Mouse (Mus musculus) liver, adult 2 months (tissue): Measurements from ENCODE around the gene Slc7a8. TPM values are rescaled to one million over a fixed set of nuclear protein-coding genes. Genes with fewer than 3 reads are reported as not detected.

ENCODE experiments used
- DNase-seq: peaks from one replicate; pipeline ENCODE4 v3.0.0-alpha.2; 2011; ENCODE audit warnings: low read depth, low spot score; ENCODE audit errors: extremely low read depth
- H3K27ac ChIP-seq: fragments of 200-500 bp; replicated peaks from 2 replicates; pipeline ENCODE4 v1.5.1; 2012; ENCODE audit warnings: low read depth, mild to moderate bottlenecking, control low read depth, inconsistent platforms, low read length; ENCODE audit not compliant: insufficient read depth
- H3K27me3 ChIP-seq: fragments of 200-500 bp; 2 replicates; pipeline ENCODE4 v1.6.1; 2012; ENCODE audit warnings: mild to moderate bottlenecking, moderate library complexity, low read length, inconsistent platforms; ENCODE audit not compliant: control insufficient read depth, insufficient read depth
- H3K36me3 ChIP-seq: fragments of 200-500 bp; 2 replicates; pipeline ENCODE4 v1.6.1; 2012; ENCODE audit warnings: low read length, inconsistent platforms; ENCODE audit not compliant: control insufficient read depth, insufficient read depth
- H3K4me1 ChIP-seq: fragments of 200-500 bp; 2 replicates; pipeline ENCODE4 v1.6.1; 2011; ENCODE audit warnings: low read length; ENCODE audit not compliant: control insufficient read depth, insufficient read depth
- H3K4me3 ChIP-seq: fragments of 200-500 bp; 2 replicates; pipeline ENCODE4 v1.5.1; 2011; ENCODE audit warnings: low read depth, mild to moderate bottlenecking, control low read depth, low read length, moderate library complexity; ENCODE audit not compliant: insufficient read depth
- H3K79me2 ChIP-seq: fragments of 200-500 bp; 2 replicates; pipeline ENCODE4 v1.6.1; 2012; ENCODE audit warnings: inconsistent platforms, mild to moderate bottlenecking, low read length, moderate library complexity; ENCODE audit not compliant: control insufficient read depth, insufficient read depth
- H3K9ac ChIP-seq: fragments of 200-500 bp; 2 replicates; pipeline ENCODE4 v1.6.1; 2012; ENCODE audit warnings: low read depth, mild to moderate bottlenecking, control low read depth, inconsistent platforms, low read length
- CTCF ChIP-seq: fragments of 200-500 bp; IDR thresholded peaks from 2 replicates; pipeline ENCODE4 v1.5.1; 2011; ENCODE audit warnings: low read depth, low read length, control low read depth
- POLR2A ChIP-seq: fragments of 200-500 bp; IDR thresholded peaks from 2 replicates; pipeline ENCODE4 v1.6.1; 2011; ENCODE audit warnings: low read length, control low read depth; ENCODE audit not compliant: insufficient read depth; ENCODE audit errors: extremely low read depth
- WGBS: fragments of 180-500 bp; shearing (Covaris S2); methylation state at CpG from one replicate; pipeline ENCODE4 v1.1.7; 2018; 5-methylcytosine and 5-hydroxymethylcytosine counted together
- polyA plus RNA-seq: library from polyadenylated mRNA; depleted of rRNA; stranded (reverse); fragments of >200 nt; gene quantifications from 2 replicates; pipeline ENCODE4 v1.2.3, GENCODE M21; 2012
- total RNA-seq: library from RNA; depleted of rRNA; stranded (reverse); fragments of >200 nt; gene quantifications from 2 replicates; pipeline ENCODE4 v1.2.3, GENCODE M21; 2014

Slc7a8 gene
- total and polyA plus RNA-seq, 2 experiments, result 1.0 to 2.9 TPM

- no peak for DNase-seq
- no peaks in the 10 kb centered on the region for H3K4me1 ChIP-seq
- H3K79me2 ChIP-seq, result no peaks in the 10 kb centered on the region
- no peak overlapping the region for H3K4me3 ChIP-seq
- no peak overlapping the region for H3K27ac ChIP-seq
- WGBS, result 94% methylated on average over 1 of the region's 1 CpGs
- no peaks in the 10 kb centered on the region for H3K36me3 ChIP-seq
- TF ChIP-seq CTCF (no peak), POLR2A (no peak)
- H3K9ac ChIP-seq, result no peak overlapping the region
- no peaks in the 10 kb centered on the region for H3K27me3 ChIP-seq
Measured at GRCm38 (mm10) chr14:54795901-54796300, 14.2 kb upstream of the Slc7a8 start.

- WGBS, result 67% methylated on average over 8 of the region's 8 CpGs
- no peaks in the 10 kb centered on the region for H3K36me3 ChIP-seq
- TF ChIP-seq CTCF, result no peak
- TF ChIP-seq POLR2A, result no peak
Measured at GRCm38 (mm10) chr14:54793894-54794830, 12.4 kb upstream of the Slc7a8 start.

GRCm38 (mm10) chr14:54793351-54793750 lies 11.6 kb upstream of the Slc7a8 start:
- no peak overlapping the region for H3K4me3 ChIP-seq
- 45% methylated on average over 1 of the region's 1 CpGs for WGBS
- TF ChIP-seq CTCF (no peak), POLR2A (no peak)
- no peaks in the 10 kb centered on the region for H3K27me3 ChIP-seq
- no peak overlapping the region for H3K9ac ChIP-seq
- no peak overlapping the region for H3K27ac ChIP-seq
- no peak for DNase-seq
- H3K4me1 ChIP-seq, result no peaks in the 10 kb centered on the region
- H3K36me3 ChIP-seq, result no peaks in the 10 kb centered on the region
- no peaks in the 10 kb centered on the region for H3K79me2 ChIP-seq

More at GRCm38 (mm10) chr14:54793894-54794830, 12.4 kb upstream of the Slc7a8 start:
- no peak for DNase-seq
- H3K79me2 ChIP-seq, result no peaks in the 10 kb centered on the region
- no peak overlapping the region for H3K9ac ChIP-seq
- H3K27ac ChIP-seq, result no peak overlapping the region
- no peaks in the 10 kb centered on the region for H3K27me3 ChIP-seq
- no peak overlapping the region for H3K4me3 ChIP-seq
- no peaks in the 10 kb centered on the region for H3K4me1 ChIP-seq

- TF ChIP-seq CTCF, result no peak
- no peak for TF ChIP-seq POLR2A
- no peak for DNase-seq
- Histone ChIP-seq H3K36me3 (no peaks in the 10 kb centered on the region), H3K4me3 (no peak overlapping the region), H3K27ac (no peak overlapping the region), H3K4me1 (no peaks in the 10 kb centered on the region), H3K79me2 (no peaks in the 10 kb centered on the region), H3K27me3 (no peaks in the 10 kb centered on the region), H3K9ac (no peak overlapping the region)
- 79% methylated on average over 6 of the region's 6 CpGs for WGBS
Measured at GRCm38 (mm10) chr14:54792166-54792565, 10.4 kb upstream of the Slc7a8 start.

- Histone ChIP-seq H3K4me1 (no peaks in the 10 kb centered on the region), H3K36me3 (no peaks in the 10 kb centered on the region), H3K4me3 (no peak overlapping the region), H3K79me2 (no peaks in the 10 kb centered on the region), H3K9ac (no peak overlapping the region), H3K27me3 (no peaks in the 10 kb centered on the region), H3K27ac (no peak overlapping the region)
- 93% methylated on average over 5 of the region's 5 CpGs for WGBS
- no peak for DNase-seq
- TF ChIP-seq POLR2A (no peak), CTCF (no peak)
Measured at GRCm38 (mm10) chr14:54788231-54788630, 6.5 kb upstream of the Slc7a8 start.

- Histone ChIP-seq H3K4me1 (no peaks in the 10 kb centered on the region), H3K36me3 (no peaks in the 10 kb centered on the region), H3K27ac (no peak overlapping the region), H3K9ac (no peak overlapping the region), H3K27me3 (no peaks in the 10 kb centered on the region), H3K79me2 (no peaks in the 10 kb centered on the region), H3K4me3 (no peak overlapping the region)
- no peak for DNase-seq
- TF ChIP-seq POLR2A, result no peak
- peak; percentile 47 for TF ChIP-seq CTCF
- WGBS, result 68% methylated on average over 4 of the region's 4 CpGs
Measured at GRCm38 (mm10) chr14:54787226-54787625, 5.5 kb upstream of the Slc7a8 start.
